Mouse (Mus musculus): ENCODE data around the gene Jph4. TPM values are rescaled to one million over a fixed set of nuclear protein-coding genes. Genes with fewer than 3 reads are reported as not detected.

Gene Jph4
- polyA plus RNA-seq, 1 experiment: 0.43 TPM

- TF ChIP-seq CTCF (IDR thresholded peaks at IDR 0.05; ENCODE audit: insufficient read depth, low read length) (no peak), POLR2A (IDR thresholded peaks at IDR 0.05; ENCODE audit: borderline replicate concordance, extremely low read depth, low read depth, low read length) (no peak)
- WGBS: 88% methylated on average over 5 of the region's 5 CpGs
- DNase-seq: no peak
- no peaks in the 10 kb centered on the region for H3K4me1 ChIP-seq (ENCODE audit: control insufficient read depth, insufficient read depth, low read length)
- H3K4me3 ChIP-seq (replicated peaks; ENCODE audit: extremely low read depth, low read depth, low read length): no peak overlapping the region
These were observed 53.6 kb downstream of the Jph4 start for GRCm38 (mm10) chr14:55063117-55063516.

GRCm38 (mm10) chr14:55062626-55063025, 54.1 kb downstream of the Jph4 start:
- Histone ChIP-seq H3K4me3 (replicated peaks; ENCODE audit: extremely low read depth, low read depth, low read length) (no peak overlapping the region), H3K4me1 (ENCODE audit: control insufficient read depth, insufficient read depth, low read length) (no peaks in the 10 kb centered on the region)
- 25% methylated on average over 17 of the region's 17 CpGs for WGBS
- no peak for TF ChIP-seq POLR2A (IDR thresholded peaks at IDR 0.05; ENCODE audit: borderline replicate concordance, extremely low read depth, low read depth, low read length)
- no peak for TF ChIP-seq CTCF (IDR thresholded peaks at IDR 0.05; ENCODE audit: insufficient read depth, low read length)
- no peak for DNase-seq

GRCm38 (mm10) chr14:55061845-55062244, 54.9 kb downstream of the Jph4 start:
- Histone ChIP-seq H3K4me3 (replicated peaks; ENCODE audit: extremely low read depth, low read depth, low read length) (no peak overlapping the region), H3K4me1 (ENCODE audit: control insufficient read depth, insufficient read depth, low read length) (no peaks in the 10 kb centered on the region)
- DNase-seq: no peak
- WGBS: 58% methylated on average over 7 of the region's 7 CpGs
- TF ChIP-seq POLR2A (IDR thresholded peaks at IDR 0.05; ENCODE audit: borderline replicate concordance, extremely low read depth, low read depth, low read length): no peak

DNA sequence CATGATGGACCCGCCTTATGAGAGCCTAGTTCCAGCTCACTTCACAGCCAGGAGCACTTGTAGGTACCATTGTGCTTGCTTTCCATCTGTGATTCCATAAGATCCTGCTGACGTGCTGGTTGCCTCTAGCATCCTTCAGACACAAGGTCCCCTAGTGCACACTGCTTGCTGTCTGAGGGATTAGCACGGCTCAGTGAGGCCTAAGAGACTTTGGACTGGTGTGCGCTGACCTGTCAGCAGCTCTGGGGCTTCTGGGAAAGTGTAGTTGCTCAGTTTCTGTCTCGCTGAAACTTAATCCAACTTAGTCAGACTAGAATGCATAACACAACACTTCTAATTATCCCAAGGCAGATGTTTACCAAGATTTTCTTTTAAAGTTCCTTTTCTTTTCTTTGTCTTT, 56.8 kb downstream of the Jph4 start:
- WGBS: 84% methylated on average over 5 of the region's 5 CpGs
- TF ChIP-seq CTCF (IDR thresholded peaks at IDR 0.05; ENCODE audit: insufficient read depth, low read length) (no peak), POLR2A (IDR thresholded peaks at IDR 0.05; ENCODE audit: borderline replicate concordance, extremely low read depth, low read depth, low read length) (no peak)
- DNase-seq: no peak
- Histone ChIP-seq H3K4me3 (replicated peaks; ENCODE audit: extremely low read depth, low read depth, low read length) (no peak overlapping the region), H3K4me1 (ENCODE audit: control insufficient read depth, insufficient read depth, low read length) (no peaks in the 10 kb centered on the region)

DNA sequence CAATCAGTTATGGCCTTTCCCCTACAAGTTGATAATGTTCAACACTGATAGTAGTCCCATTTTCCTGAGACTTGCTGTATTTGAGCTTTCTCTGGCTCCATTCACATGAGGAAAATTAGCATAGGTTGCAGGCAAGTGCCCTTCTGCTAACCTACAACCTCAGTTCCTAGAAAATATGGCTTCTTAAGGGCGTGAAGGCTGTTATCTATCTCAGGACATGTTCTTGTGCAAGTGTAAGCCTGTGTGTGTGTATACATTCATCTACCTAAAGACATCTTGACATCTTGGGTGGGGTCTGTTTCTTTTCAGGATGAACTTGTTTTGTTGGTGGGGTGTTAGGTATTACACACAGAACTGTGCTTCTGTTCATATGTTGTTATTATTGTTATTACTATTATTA, 57.7 kb downstream of the Jph4 start:
- WGBS: 82% methylated on average over 1 of the region's 1 CpGs
- H3K4me1 ChIP-seq (ENCODE audit: control insufficient read depth, insufficient read depth, low read length): no peaks in the 10 kb centered on the region
- TF ChIP-seq CTCF (IDR thresholded peaks at IDR 0.05; ENCODE audit: insufficient read depth, low read length): no peak
- TF ChIP-seq POLR2A (IDR thresholded peaks at IDR 0.05; ENCODE audit: borderline replicate concordance, extremely low read depth, low read depth, low read length): no peak
- DNase-seq: no peak
- no peak overlapping the region for H3K4me3 ChIP-seq (replicated peaks; ENCODE audit: extremely low read depth, low read depth, low read length)

Other genes with a start within 250 kb of the Jph4 start
- gene Homez, start 246.0 kb downstream of the Jph4 start, polyA plus RNA-seq (2012; rRNA removed): 3.3 and 5.3 TPM in 2 replicates
- 17.8 and 24.4 TPM in 2 replicates for gene Ppp1r3e, start 239.4 kb downstream of the Jph4 start, polyA plus RNA-seq (2012; rRNA removed)
- gene Bcl2l2, start 233.6 kb downstream of the Jph4 start, polyA plus RNA-seq (2012; rRNA removed): 69.3 and 70.1 TPM in 2 replicates
- gene Gm20521, start 233.5 kb downstream of the Jph4 start, polyA plus RNA-seq (2012; rRNA removed): 6.8 TPM in 1 of 2 replicates, not detected in the other
- gene Pabpn1, start 224.4 kb downstream of the Jph4 start, polyA plus RNA-seq (2012; rRNA removed): 77.5 and 112 TPM in 2 replicates
- 61.8 and 63.8 TPM in 2 replicates for gene Slc22a17, start 203.8 kb downstream of the Jph4 start, polyA plus RNA-seq (2012; rRNA removed)
- gene Efs, start 190.8 kb downstream of the Jph4 start, polyA plus RNA-seq (2012; rRNA removed): 11.8 and 16.3 TPM in 2 replicates
- not detected in 2 replicates for gene Il25, start 184.2 kb downstream of the Jph4 start, polyA plus RNA-seq (2012; rRNA removed)
- gene Cmtm5, start 180.7 kb downstream of the Jph4 start, polyA plus RNA-seq (2012; rRNA removed): 0.69 and 2.2 TPM in 2 replicates
- 82.5 and 128 TPM in 2 replicates for gene Myh6, start 150.0 kb downstream of the Jph4 start, polyA plus RNA-seq (2012; rRNA removed)
- not detected in 2 replicates for gene Gm17428, start 140.0 kb downstream of the Jph4 start, polyA plus RNA-seq (2012; rRNA removed)
- gene Myh7, start 122.3 kb downstream of the Jph4 start, polyA plus RNA-seq (2012; rRNA removed): 8.0 and 13.3 TPM in 2 replicates
- 12.7 and 17.0 TPM in 2 replicates for gene Ngdn, start 101.5 kb downstream of the Jph4 start, polyA plus RNA-seq (2012; rRNA removed)
- 1.7 and 2.3 TPM in 2 replicates for gene Zfhx2, start 24.6 kb downstream of the Jph4 start, polyA plus RNA-seq (2012; rRNA removed)
- 5.2 and 9.2 TPM in 2 replicates for gene Thtpa, start 22.2 kb downstream of the Jph4 start, polyA plus RNA-seq (2012; rRNA removed)
- gene Ap1g2, start 10.3 kb downstream of the Jph4 start, polyA plus RNA-seq (2012; rRNA removed): 23.8 and 30.8 TPM in 2 replicates
- not detected in 2 replicates for gene Dhrs2, start 105.1 kb upstream of the Jph4 start, polyA plus RNA-seq (2012; rRNA removed)